Mouse (Mus musculus): ENCODE measurements around the gene Thoc2.
"Not testable (repeated sequence)": the region's sequence is repeated elsewhere in the genome, so short reads cannot be mapped to it uniquely, and the experiment has no call there.

The Thoc2 gene

GRCm38 (mm10) chrX:41920574-41920973 lies at the start of gene Thoc2:
Gene Thoc2, minus strand, starts transcription at chrX:41920674.
- DNase-seq (ENCODE audit: low read depth) = no peak

DNA sequence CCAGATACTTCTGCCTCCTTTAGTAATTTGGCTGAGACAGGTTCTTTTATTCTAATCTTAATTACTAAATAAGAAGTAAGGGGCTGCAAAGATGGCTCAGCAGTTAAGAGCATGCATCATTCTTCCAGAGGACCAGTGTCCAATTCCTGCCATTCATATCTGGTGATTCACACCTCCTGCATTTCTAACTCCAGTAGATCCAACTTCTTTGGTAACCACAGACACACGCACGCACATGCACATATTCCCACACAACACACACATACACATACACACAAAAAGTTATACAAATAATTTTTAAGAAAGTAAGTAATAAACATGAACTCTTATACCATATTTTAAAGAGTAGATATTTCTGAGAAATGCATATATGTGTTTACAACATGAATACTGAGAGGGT lies 49.6 kb upstream of the Thoc2 start:
- DNase-seq (ENCODE audit: low read depth) = no peak

- DNase-seq (ENCODE audit: low read depth) = no peak
Measured at GRCm38 (mm10) chrX:41969341-41969740, 48.9 kb upstream of the Thoc2 start.

- DNase-seq (ENCODE audit: low read depth) = no peak
Measured at GRCm38 (mm10) chrX:41957161-41957560, 36.7 kb upstream of the Thoc2 start.

- DNase-seq (ENCODE audit: low read depth) = no peak
Measured at GRCm38 (mm10) chrX:41941840-41942239, 21.4 kb upstream of the Thoc2 start.

DNA sequence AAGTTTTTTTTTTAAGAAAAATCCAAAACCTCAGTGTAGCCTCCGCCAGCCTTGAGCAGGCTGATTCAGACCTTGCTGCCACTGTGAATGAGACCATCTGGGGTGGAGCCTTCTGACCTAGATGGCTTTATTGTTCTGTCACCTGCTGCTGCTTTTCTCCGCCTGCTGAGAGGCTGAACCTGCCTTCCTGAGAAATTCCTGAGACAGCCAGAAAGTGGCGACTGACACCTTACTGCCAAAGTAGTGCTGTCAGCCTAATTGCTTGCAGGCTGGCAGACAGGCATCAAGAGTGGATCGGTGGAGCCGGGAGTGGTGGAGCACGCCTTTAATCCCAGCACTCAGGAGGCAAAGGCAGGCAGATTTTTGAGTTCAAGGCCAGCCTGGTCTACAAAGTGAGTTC lies 11.3 kb upstream of the Thoc2 start:
- not testable (repeated sequence) for DNase-seq (ENCODE audit: low read depth)

- DNase-seq (ENCODE audit: low read depth) = peak; percentile 24
Measured at GRCm38 (mm10) chrX:41924708-41925107, 4.2 kb upstream of the Thoc2 start.

GRCm38 (mm10) chrX:41912061-41912401 lies 8.4 kb downstream of the Thoc2 start:
- no peak for DNase-seq (ENCODE audit: low read depth)

DNA sequence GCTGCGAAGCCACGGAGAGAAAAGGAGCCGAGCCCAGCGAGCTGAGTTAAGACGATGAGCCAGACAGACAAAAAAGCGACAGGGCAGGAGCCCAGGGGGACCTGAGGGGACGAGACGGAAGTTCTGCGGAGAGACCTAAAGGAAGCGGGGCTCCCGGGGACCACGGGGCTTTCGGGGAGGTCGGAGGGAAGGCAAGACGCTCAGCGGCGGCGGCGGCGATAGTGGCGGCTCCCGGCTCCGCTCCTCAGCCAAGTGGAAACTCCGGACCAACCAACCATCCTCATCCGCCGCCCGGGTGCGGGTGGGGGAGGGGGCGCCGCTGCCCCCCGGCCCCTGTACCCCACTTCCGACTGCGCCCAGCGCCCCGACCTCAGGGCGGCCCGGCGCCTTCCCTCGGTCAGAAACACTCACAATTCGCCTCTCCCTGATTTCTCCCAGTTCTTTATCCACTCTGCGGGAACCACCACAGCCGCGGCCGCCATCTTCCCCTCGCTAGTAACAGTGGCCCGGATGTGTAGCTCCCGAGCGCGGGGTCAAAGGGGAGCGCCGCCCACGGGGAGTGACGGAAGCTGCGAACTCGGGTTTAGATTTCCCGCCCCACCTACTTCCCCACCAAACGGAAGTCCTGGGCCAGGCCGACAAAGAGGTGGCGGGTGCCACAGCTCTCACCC lies 8.9 kb downstream of the Thoc2 start:
- peak; percentile 45 for DNase-seq (ENCODE audit: low read depth)

DNA sequence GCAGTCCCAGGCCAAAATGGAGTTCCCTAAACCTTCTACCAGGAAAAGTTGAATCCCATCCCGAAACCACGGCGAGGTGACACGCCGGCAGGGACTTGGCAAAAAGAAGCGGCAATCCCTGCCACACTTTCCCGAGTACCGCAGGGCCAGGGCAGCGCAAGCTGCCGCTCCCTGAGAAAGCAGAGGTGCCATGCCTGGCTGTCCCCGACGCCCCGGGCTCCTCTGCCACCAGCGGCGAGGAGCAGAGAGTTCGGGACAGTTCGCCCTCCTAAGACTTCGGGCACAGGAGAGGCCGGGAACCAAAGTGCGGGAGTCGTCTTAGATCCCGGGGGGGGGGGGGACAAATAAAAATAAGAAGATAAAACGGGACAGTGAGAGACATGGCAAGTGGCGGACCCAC lies 9.5 kb downstream of the Thoc2 start:
- no peak for DNase-seq (ENCODE audit: low read depth)

DNA sequence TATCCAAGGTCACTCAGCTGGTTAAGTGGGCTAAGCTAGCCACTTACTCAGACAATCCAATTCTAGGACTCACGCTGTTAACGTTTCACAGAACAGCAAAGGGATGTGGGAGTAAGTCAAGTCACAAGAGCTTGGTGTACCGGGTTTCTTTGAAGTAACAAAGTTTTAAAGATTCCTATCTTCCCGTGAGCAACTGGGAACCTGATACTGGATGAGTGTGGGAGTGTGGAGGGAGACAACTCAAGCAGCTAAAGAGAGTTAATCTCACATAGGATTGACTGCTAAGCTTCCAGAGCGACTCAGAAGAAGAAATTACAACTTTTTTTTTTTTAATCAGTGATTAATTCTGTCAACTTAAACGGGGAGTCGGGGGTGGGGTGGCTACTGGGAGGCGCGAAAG lies 10.0 kb downstream of the Thoc2 start:
- DNase-seq (ENCODE audit: low read depth) = no peak

GRCm38 (mm10) chrX:41884759-41885505 lies 35.5 kb downstream of the Thoc2 start:
- no peak for DNase-seq (ENCODE audit: low read depth)

GRCm38 (mm10) chrX:41876581-41876980 lies 43.9 kb downstream of the Thoc2 start:
- DNase-seq (ENCODE audit: low read depth) = no peak

- no peak for DNase-seq (ENCODE audit: low read depth)
Measured at GRCm38 (mm10) chrX:41837823-41838222, 82.7 kb downstream of the Thoc2 start.

DNA sequence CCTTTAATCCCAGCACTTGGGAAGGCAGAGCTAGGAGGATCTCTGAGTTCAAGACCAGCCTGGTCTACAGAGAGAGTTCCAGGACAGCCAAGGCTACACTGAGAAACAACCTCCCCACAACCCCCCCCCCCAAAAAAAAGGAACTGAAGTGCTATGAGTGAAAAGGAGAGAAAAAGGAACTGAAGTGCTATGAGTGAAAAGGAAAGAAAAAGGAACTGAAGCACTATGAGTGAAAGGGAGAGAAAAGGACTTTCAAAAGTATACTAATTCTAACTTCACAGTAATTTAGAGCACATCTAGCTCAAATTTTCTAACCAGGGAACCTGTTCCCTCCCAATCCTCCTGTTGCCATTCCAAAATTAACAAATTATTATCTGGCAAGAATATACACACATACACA lies 114.9 kb downstream of the Thoc2 start:
- no peak for DNase-seq (ENCODE audit: low read depth)

DNA sequence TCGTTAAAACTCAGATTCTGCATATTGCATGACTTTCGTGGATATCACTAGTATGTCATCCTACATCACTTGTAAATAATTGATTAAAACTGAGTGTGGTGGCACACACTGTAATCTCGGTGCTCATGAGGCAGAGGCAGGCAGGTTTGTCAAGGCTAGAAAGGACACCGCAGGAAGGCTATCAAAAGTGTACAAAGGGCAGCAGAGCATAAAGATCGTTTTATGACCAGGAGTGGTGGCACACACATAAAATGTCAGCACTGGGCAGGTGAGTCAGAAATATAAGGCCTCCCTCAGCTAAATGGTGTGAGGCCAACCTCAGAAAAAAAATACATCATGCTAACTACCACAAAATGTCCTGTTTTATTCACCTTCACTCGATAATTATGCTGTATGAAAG lies 127.2 kb downstream of the Thoc2 start:
- DNase-seq (ENCODE audit: low read depth) = no peak
